Mouse (Mus musculus) CH12.LX (cell line): ENCODE measurements around the gene Lrrc4b. TPM values are rescaled to one million over a fixed set of nuclear protein-coding genes. Genes with fewer than 3 reads are reported as not detected.

Experiments used
- DNase-seq: peaks from one replicate; pipeline ENCODE4 v3.0.0-alpha.2; 2013; ENCODE audit errors: extremely low read depth
- H3K27ac ChIP-seq: 2 replicates; pipeline ENCODE4 v1.5.1; 2012; ENCODE audit warnings: low read depth, mild to moderate bottlenecking, control low read depth, moderate library complexity; ENCODE audit not compliant: insufficient read depth
- H3K27me3 ChIP-seq: replicated peaks from 2 replicates; pipeline ENCODE3; 2012; ENCODE audit warnings: inconsistent platforms
- H3K36me3 ChIP-seq, 2 experiments: replicated peaks in 1 of 2; 2 replicates each; pipeline versions ENCODE3 to v1.6.1; 2012; ENCODE audit warnings: inconsistent platforms in 1 of 2, low read length in 1 of 2, mild to moderate bottlenecking in 1 of 2, mixed read lengths in 1 of 2, moderate library complexity in 1 of 2; ENCODE audit not compliant: control insufficient read depth in 1 of 2, insufficient read depth in 1 of 2
- H3K4me1 ChIP-seq, 2 experiments: 2 replicates each; pipeline ENCODE4 v1.6.1; 2012; ENCODE audit warnings: inconsistent platforms in 1 of 2, moderate library complexity in 1 of 2; ENCODE audit not compliant: insufficient read depth in 2 of 2, control insufficient read depth in 1 of 2
- H3K4me2 ChIP-seq: 2 replicates; pipeline ENCODE4 v1.6.1; 2012; ENCODE audit warnings: low read depth, mild to moderate bottlenecking, control low read depth; ENCODE audit not compliant: poor library complexity, insufficient read depth, severe bottlenecking
- H3K4me3 ChIP-seq, 3 experiments: fragments of 150-350 bp in 1 of 3; sonication (generic) in 1 of 3; replicated peaks in 1 of 3; 2 replicates each; pipeline versions ENCODE3 to v1.5.1; 2011 to 2012; ENCODE audit warnings: low read depth in 2 of 3, low read length in 2 of 3, mild to moderate bottlenecking in 2 of 3, moderate library complexity in 2 of 3, control low read depth in 1 of 3, improper control_type of control experiment in 1 of 3, inconsistent platforms in 1 of 3, mixed read lengths in 1 of 3; ENCODE audit not compliant: poor library complexity in 1 of 3
- H3K79me2 ChIP-seq: replicated peaks from 2 replicates; pipeline ENCODE4 v1.6.1; 2012; ENCODE audit warnings: mild to moderate bottlenecking, moderate library complexity; ENCODE audit not compliant: control insufficient read depth, poor library complexity, insufficient read depth, severe bottlenecking; ENCODE audit errors: extremely low read depth
- H3K9ac ChIP-seq: 2 replicates; pipeline ENCODE4 v1.6.1; 2012; ENCODE audit warnings: low read depth, mild to moderate bottlenecking, control low read depth, moderate library complexity; ENCODE audit not compliant: insufficient read depth
- H3K9me3 ChIP-seq: replicated peaks from 2 replicates; pipeline ENCODE3; 2012; ENCODE audit warnings: low read length, inconsistent platforms, mixed read lengths
- BHLHE40 ChIP-seq: IDR thresholded peaks from 2 replicates; pipeline ENCODE4 v1.6.1; 2011; ENCODE audit warnings: mild to moderate bottlenecking, low read depth, low read length, improper control_type of control experiment
- CTCF ChIP-seq, 2 experiments: IDR thresholded peaks in 1 of 2; conservative IDR thresholded peaks in 1 of 2; 2 replicates each; pipeline ENCODE4 v1.5.1; 2011 to 2012; ENCODE audit warnings: low read depth in 2 of 2, low read length in 2 of 2, improper control_type of control experiment in 1 of 2, inconsistent platforms in 1 of 2, mild to moderate bottlenecking in 1 of 2, moderate library complexity in 1 of 2
- ELF1 ChIP-seq: IDR thresholded peaks from 2 replicates; pipeline ENCODE4 v1.6.1; 2014; ENCODE audit warnings: low read depth, mild to moderate bottlenecking, inconsistent platforms, low read length, improper control_type of control experiment
- EP300 ChIP-seq: IDR thresholded peaks from 2 replicates; pipeline ENCODE4 v1.6.1; 2011; ENCODE audit warnings: low read length, improper control_type of control experiment
- ETS1 ChIP-seq: conservative IDR thresholded peaks from 2 replicates; pipeline ENCODE4 v1.6.1; 2012; ENCODE audit warnings: low read depth, mild to moderate bottlenecking, inconsistent platforms, low read length, improper control_type of control experiment, moderate library complexity
- IRF4 ChIP-seq: IDR thresholded peaks from 2 replicates; pipeline ENCODE4 v1.6.1; 2014; ENCODE audit warnings: low read depth, mild to moderate bottlenecking, inconsistent platforms, low read length, improper control_type of control experiment
- MAFK ChIP-seq: IDR thresholded peaks from 2 replicates; pipeline ENCODE4 v1.6.1; 2011; ENCODE audit warnings: low read length, improper control_type of control experiment; ENCODE audit not compliant: insufficient replicate concordance
- MAX ChIP-seq: IDR thresholded peaks from 2 replicates; pipeline ENCODE4 v1.6.1; 2011; ENCODE audit warnings: low read length, improper control_type of control experiment
- POLR2A ChIP-seq: IDR thresholded peaks from 2 replicates; pipeline ENCODE4 v1.6.1; 2011; ENCODE audit warnings: low read depth, mild to moderate bottlenecking, improper control_type of control experiment, low read length
- POLR2AphosphoS2 ChIP-seq: IDR thresholded peaks from 2 replicates; pipeline ENCODE4 v1.6.1; 2011; ENCODE audit warnings: low read depth, low read length, improper control_type of control experiment
- RAD21 ChIP-seq: IDR thresholded peaks from 2 replicates; pipeline ENCODE4 v1.6.1; 2011; ENCODE audit warnings: low read depth, mild to moderate bottlenecking, low read length, improper control_type of control experiment, moderate library complexity
- SIN3A ChIP-seq: IDR thresholded peaks from 2 replicates; pipeline ENCODE4 v1.6.1; 2012; ENCODE audit warnings: low read length, improper control_type of control experiment, inconsistent platforms
- SMC3 ChIP-seq: IDR thresholded peaks from 2 replicates; pipeline ENCODE4 v1.6.1; 2011; ENCODE audit warnings: low read depth, low read length, improper control_type of control experiment
- USF1 ChIP-seq: IDR thresholded peaks from 2 replicates; pipeline ENCODE4 v1.6.1; 2014; ENCODE audit warnings: low read depth, mild to moderate bottlenecking, inconsistent platforms, low read length, improper control_type of control experiment
- dilution Hi-C: fragments of 300-500 bp; cut with MboI; formaldehyde crosslinking; loops from 2 replicates; pipeline ENCODE4 v1.14.3; 2020; ENCODE audit warnings: low sequenced_read_pairs; ENCODE audit not compliant: extremely low pct_unique_long_range_greater_than_20kb, extremely low pct_ligation_motif_present
- in situ Hi-C: fragments of 300-500 bp; cut with MboI; formaldehyde crosslinking; loops from 3 replicates; pipeline ENCODE4 v1.14.3; 2019; ENCODE audit warnings: low sequenced_read_pairs, low pct_ligation_motif_present, low pct_unique_long_range_greater_than_20kb, mixed read lengths
- polyA plus RNA-seq: library from polyadenylated mRNA; unstranded; fragments of >175 nt; gene quantifications from 2 replicates; pipeline ENCODE4 v1.2.1, GENCODE M21; 2012; ENCODE audit warnings: low read depth; ENCODE audit not compliant: insufficient read length
- total RNA-seq, 2 experiments: library from RNA; depleted of rRNA; stranded (reverse); fragments of 300-350 nt in 1 of 2; fragments of >200 nt in 1 of 2; gene quantifications; 2 replicates each; pipeline ENCODE4 v1.2.3; 2012 to 2014

Lrrc4b gene
- total and polyA plus RNA-seq, 3 experiments: 0.04 TPM; not detected in 2

GRCm38 (mm10) chr7:44492166-44492826 is 63.5 kb downstream of the Lrrc4b start:
- Histone ChIP-seq H3K27ac (no peak overlapping the region), H3K79me2 (peaks cover 8% of the 10 kb centered on the region; the same call in 1 of the 2 replicates), H3K9ac (no peak overlapping the region), H3K27me3 (no peaks in the 10 kb centered on the region), H3K4me3 (no peak overlapping the region), H3K4me1 (peaks cover under 1 to 15% of the 10 kb centered on the region in 2 experiments; a peak in 3 of 4 replicates), H3K4me2 (no peak overlapping the region), H3K36me3 (peaks cover 32 to 70% of the 10 kb centered on the region in 2 experiments), H3K9me3 (no peaks in the 10 kb centered on the region)
- DNase-seq: no peak
- dilution Hi-C loops (no loop called here), in situ Hi-C loops (loop anchor here (10.0 kb wide), 1 partner anchor 227 kb away; the partner anchor contains the start of gene Gm15517)
- no peak for TF ChIP-seq SIN3A
- TF ChIP-seq POLR2A: no peak
- TF ChIP-seq ELF1: no peak
- no peak for TF ChIP-seq MAX
- TF ChIP-seq CTCF (conservative IDR thresholded peaks at IDR 0.05 in 1 of 2, IDR thresholded peaks at IDR 0.05 in 1 of 2; ENCODE audit: low read depth in 2 of 2, low read length in 2 of 2): no peak
- TF ChIP-seq USF1: no peak

GRCm38 (mm10) chr7:44494681-44495080 is 65.9 kb downstream of the Lrrc4b start:
- Histone ChIP-seq H3K79me2 (peaks cover 8% of the 10 kb centered on the region; the same call in 1 of the 2 replicates), H3K9me3 (no peaks in the 10 kb centered on the region), H3K9ac (no peak overlapping the region), H3K4me2 (no peak overlapping the region), H3K36me3 (peaks cover 29 to 50% of the 10 kb centered on the region in 2 experiments), H3K27ac (no peak overlapping the region)
- DNase-seq: no peak
- TF ChIP-seq IRF4: no peak
- no peak for TF ChIP-seq ETS1
- TF ChIP-seq ELF1: no peak
- no peak for TF ChIP-seq RAD21
- no peak for TF ChIP-seq POLR2AphosphoS2
- TF ChIP-seq SMC3: no peak
- TF ChIP-seq MAFK: no peak
- TF ChIP-seq SIN3A: no peak
- no peak for TF ChIP-seq EP300
- no peak for TF ChIP-seq BHLHE40
- TF ChIP-seq, all 38 proteins: peak for 0
- in situ Hi-C loops (loop anchor here (10.0 kb wide), 1 partner anchor 230 kb away; the partner anchor contains the start of gene Gm15517), dilution Hi-C loops (no loop called here)
- Histone ChIP-seq H3K4me3 (no peak overlapping the region), H3K27me3 (no peaks in the 10 kb centered on the region), H3K4me1 (peaks cover 4 to 21% of the 10 kb centered on the region in 2 experiments; a peak in 3 of 4 replicates)
